Mouse (Mus musculus) ovary, adult 18-20 months (tissue): Measurements from ENCODE around the gene Zfp93.
"Not testable (repeated sequence)": the region's sequence is repeated elsewhere in the genome, so short reads cannot be mapped to it uniquely, and the experiment has no call there.

Experiments
- DNase-seq: peaks from one replicate; pipeline ENCODE4 v3.0.0; 2022; ENCODE audit warnings: low spot score, mixed read lengths

Zfp93 gene

DNA sequence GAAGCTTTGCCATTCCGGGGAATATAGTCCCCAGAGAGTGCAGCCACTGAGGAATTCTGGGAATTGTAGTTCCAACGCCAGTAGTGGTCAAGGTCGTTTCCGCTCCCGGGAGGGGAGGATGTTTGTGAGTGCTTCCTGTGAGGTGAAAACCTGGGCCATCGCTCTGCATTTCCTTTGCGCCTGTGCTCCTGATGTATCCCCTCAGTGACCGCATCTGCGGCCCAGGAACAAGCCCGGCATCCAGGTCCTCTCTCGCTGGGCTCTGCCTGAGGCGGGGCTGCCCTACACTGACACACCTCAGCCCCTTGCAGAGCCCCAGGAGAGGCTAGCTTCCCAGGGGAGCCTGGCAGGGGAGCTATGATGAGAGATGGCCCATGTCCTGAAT lies at the start of gene Zfp93:
Gene Zfp93, plus strand, starts transcription at position 133 of the 385 bp plus-strand sequence.
- DNase-seq = peak; percentile 74

DNA sequence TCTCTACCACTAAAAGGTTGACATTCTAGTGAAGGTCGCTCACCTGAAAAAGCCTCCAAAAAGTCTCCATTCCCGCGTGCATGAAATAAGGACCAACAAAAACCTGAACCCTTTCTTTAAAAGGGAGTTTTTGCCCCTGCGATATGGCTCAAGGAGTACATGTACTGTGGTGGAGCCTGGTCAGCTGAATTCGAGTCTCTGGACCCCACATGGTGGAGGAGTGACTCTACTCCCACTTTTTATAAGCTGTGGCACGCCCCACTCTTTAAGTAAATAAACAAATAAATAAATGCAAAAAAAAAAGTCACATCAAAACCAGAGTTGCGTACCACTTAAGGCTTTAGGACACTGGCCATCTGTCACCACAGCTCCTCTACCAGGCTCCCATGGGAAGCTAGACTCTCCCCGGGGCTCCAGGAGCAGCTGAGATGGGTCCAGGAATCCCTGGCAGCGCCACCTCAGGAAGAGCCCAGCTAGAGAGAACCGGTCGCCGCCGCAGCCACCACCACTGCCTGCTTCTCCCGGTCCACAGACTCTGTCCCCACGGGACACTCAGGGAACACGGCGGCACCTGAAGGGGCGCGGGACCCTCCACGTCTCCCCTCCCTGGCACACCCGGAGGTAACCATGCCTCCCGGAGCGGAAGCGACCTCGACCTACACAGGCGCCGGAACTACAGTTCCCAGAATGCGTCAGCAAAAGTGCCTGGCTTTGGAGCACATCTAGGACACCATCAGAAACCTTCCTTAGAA lies 33.0 kb upstream of the Zfp93 start, which contains the start of gene Zfp109:
Gene Zfp109, minus strand, starts transcription at position 521 of the 752 bp plus-strand sequence.
- DNase-seq = peak; percentile 28

DNA sequence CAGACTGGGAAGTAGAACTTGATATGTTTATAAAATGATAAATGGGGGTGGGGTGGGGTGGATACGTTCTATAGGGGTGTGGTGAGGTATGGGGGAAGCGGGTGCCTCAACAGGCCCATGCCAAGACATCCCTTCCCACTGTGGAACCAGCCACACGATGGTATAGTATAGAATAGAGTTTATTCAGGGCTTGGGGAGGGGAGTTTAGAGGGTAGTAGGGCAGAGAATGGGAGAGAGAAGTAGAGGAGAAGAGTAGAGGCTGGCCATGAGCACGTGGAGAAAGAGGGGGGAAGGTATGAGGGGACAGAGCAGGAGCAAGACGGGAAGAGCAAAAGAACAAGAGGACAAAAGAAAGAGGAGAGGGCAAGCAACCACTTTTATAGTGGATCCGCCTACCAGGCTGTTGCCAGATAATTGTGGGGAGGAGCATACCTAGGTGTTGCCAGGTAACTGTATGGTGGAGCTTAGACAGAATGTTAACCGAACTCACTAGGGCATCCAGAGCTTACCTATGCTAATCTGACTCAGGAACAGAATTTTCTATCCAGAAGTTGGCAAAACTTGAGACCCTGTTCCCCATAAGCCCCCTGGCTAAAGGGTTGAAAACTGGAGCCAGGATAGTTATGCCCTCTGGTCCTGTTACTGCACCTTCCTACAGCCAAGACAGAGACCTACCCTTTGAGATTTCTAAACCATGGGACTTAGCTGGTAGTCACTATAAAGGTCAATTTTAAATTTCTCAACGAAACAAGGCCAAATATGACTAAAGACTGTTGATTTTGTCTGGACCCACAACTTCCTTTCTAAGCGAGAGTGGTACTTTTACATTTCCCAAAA lies 16.2 kb upstream of the Zfp93 start:
- no peak for DNase-seq

DNA sequence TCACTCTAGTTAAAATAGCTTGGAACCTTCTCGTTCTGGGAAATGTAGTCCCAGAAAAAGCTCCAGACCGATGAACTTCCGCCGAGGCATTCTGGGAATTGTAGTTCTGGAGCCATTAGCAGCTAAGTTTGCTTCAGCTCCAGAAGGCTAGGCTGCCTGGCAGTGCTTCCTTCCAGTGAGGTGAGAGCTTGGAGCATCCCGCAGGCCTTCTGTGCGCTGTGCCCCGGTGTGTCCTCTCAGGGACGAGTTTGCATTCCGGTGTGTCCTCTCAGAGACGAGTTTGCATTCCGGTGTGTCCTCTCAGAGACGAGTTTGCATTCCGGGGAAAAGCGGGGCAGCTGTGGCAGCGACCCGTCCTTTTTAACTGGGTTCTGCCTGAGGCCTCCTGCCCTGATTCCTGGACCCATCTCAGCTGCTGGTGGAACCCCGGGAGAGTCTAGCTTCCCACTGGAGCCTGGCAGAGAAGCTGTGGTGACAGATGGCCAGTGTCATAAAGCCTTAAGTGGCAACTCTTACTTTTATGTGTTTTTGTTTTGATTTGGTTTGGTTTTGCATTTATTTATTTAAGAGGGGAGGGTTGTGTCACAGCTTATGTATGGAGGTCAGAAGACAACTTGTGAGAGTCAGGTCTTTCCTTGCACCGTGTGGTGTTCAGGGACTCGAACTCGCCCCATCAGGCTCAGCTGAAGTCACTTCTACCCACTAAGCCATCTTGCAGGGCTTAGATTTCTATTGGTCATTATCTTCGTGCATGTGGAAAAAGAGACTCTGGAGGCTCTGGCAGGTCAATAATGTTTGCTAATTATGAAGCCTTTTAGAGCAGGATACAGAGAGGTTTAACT lies 15.4 kb upstream of the Zfp93 start, which contains the start of gene Zfp108:
Gene Zfp108, plus strand, starts transcription at position 162 of the 842 bp plus-strand sequence.
- peak; percentile 74 for DNase-seq

DNA sequence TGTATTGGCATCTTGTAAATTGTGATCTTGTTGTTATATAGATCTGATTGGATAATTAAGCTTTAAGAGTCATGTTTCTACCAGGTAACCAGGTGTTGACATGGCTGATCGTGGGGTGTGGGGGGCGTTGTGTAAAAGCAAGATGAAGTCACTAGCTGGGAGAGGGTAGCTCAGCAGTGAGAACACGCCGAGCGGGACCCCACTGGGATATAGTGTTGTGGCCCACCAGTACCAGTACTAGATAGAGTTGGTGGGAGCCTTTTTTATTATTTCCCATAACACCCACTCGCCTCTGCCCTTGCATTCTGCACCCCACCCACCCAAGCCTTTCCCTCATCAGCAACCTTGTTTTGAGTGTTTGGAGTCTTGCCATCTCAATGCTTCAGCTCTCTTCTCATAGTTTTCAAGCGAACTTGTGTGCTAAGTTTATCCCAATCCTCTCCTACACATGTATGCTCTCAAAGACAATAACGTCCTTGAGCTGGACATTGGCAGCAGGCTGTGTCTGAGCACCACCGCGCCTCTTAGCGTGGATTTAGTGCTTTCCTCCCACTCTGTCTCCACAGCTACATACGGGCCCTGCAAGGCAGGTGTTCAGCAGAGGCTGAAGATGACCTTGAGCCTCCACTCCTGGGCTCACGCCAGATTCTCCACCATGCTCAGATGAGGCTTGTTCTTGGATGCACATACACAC lies 10.8 kb upstream of the Zfp93 start:
- DNase-seq = no peak

DNA sequence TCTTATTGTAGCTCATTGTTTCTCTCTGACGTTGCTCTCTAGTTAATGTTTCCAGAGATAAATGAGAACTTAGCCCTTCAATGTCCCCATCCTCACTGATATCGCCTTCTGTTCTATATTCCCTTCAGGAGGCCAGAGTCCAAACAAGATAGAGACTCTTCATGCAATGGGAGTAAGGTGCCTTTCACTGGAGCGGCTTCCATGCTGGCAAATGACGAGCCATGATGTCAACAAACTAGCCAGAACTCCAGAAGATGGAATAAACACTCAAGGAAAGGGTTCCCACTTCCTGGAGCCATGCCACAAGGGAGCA lies 10.3 kb upstream of the Zfp93 start:
- no peak for DNase-seq

DNA sequence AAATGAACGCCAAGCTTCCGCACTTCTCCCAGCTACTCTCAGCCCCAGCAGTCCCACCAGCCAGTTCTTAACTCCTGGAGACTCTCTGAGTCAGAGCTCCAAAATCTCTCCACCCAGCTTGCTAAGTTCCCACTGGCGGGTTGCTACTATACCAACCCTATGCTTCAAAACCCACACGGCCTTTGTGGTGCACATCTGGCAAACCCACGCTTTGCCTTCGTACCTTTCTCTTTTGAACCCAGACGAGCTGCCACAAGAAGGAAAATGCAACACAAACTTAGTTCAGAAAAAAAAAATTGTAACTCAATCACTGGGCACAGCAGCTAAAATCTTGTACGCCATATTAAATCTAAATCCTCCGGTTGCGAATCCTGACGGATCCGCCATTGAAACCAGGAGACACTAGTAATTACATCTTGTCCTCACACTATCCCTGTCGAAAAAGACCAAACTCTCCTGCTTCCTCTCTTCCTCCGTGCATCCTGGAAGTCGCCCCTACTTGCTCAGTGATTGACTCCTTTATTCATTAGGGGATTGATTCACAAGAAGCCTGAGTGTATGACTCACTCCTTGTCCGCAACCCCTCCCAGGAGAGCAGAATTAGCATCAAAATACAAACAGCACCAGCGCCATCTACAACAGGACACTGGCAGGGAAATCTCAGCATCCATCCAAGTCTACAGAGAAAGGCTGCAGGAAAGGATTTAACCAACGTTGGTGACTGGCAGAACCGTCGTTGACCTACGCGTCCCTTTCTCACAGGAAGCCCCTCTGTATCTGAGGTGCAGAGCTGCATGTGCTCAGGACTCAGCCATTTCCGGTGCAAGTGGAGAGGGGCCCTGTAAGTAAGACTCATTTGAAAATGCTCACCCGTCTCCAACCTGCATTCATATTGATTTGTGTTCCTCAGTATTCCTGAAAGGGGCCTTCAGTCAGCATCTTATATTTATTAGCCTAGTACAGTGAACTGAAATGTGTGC lies 1.8 kb upstream of the Zfp93 start:
- DNase-seq = no peak

DNA sequence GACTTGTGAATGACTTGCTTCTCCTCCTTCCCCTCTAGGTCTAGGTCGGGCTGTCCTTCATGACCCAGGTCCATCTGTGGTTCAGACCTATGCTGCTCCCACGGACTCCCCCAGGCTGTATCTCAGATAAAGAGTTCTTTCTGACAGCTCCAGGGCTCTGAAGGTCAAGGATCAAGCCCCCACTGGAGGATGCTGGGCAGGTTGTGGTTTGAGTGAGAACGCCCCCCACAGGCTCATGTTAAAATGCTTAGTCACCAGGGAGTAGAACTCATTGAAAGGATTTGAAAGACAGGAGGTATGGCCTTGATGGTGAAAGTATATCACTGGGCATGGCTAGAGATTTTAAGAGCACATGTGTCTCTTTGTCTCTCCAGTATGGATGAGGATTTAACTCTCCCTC lies 964 bp upstream of the Zfp93 start:
- no peak for DNase-seq

DNA sequence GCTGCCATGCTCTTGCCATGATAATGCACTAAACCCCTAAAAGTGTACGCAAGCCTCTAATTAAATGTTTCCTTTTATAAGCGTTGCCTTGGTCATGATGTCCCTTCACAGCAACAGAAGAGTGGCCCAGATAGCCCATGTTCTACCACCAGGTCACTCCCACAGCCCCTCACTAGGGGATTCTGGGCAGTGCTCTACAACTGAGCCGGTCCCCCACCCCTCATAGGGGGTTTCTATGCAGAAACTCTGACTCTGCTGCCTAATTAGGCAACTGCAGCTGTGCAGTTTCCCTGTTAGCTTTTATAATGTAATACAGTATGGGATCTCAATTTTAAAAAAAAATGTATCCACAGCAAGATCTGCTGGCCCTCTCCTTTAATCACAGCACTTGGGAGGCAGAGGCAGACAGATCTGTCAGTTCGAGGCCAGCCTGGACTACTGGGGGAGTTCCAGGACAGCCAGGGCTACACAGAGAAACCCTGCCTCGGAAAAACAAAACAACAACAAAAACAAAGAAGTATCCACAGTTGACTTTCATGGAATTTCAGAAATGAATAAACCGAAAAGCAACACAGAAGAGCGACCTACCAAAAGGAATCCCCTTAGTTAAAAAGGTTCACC lies 443 bp upstream of the Zfp93 start:
- no peak for DNase-seq

DNA sequence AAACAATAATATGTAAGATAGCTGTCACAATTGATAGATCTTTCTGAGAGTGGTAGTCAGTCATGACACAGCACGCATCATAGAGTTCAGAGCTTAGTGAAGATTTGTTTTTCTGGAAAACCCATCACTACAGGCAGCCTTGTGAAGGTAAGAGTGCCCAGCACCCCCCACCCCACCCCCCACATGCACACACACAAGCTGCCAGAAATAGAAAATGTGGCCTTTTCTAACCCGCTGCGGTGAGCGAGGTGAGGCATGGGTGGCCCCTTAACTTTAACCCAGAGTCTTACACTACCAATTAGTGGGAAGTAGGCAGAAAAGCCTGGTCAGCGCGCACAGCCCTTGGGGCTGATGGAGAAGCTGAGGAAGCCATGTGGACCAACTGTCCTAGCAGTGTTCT lies 971 bp downstream of the Zfp93 start:
- no peak for DNase-seq

DNA sequence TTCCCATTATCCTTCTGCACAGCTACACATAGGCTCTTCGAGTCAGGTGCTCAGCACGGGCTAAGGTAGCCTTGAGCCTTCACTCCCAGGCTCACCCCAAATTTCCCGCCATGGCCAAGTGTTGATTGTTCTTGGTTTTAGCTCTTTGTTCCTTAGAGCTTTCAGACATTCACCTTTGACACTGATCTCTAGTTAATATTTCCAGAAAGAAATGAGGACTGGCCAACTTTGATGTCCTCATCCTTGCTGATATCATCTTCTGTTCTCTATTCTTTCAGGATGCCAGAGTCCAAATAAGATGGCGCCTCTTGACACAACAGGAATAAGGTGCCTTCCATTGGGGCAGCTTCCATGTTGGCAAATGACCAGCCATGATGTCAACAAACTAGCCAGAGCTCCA lies 4.2 kb downstream of the Zfp93 start:
- DNase-seq = no peak

DNA sequence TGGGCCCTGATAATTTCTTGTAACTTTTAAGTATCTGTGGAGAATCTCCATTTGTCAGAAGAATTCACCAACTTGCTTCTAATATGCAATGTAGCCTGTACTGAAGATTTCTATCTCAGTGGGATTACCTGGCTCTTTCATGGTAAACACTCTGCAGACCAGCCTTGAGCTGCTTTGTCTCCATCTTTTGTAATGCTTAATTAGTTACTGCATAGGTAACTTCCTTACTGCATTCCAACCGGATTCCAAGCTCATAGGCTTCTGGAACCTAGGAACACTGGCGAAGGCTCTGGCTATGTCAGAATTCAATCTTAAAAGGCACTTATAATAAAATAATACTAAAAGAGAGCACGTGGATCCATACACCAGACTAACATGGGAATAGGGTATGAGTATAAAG lies 8.6 kb downstream of the Zfp93 start:
- not testable (repeated sequence) for DNase-seq

DNA sequence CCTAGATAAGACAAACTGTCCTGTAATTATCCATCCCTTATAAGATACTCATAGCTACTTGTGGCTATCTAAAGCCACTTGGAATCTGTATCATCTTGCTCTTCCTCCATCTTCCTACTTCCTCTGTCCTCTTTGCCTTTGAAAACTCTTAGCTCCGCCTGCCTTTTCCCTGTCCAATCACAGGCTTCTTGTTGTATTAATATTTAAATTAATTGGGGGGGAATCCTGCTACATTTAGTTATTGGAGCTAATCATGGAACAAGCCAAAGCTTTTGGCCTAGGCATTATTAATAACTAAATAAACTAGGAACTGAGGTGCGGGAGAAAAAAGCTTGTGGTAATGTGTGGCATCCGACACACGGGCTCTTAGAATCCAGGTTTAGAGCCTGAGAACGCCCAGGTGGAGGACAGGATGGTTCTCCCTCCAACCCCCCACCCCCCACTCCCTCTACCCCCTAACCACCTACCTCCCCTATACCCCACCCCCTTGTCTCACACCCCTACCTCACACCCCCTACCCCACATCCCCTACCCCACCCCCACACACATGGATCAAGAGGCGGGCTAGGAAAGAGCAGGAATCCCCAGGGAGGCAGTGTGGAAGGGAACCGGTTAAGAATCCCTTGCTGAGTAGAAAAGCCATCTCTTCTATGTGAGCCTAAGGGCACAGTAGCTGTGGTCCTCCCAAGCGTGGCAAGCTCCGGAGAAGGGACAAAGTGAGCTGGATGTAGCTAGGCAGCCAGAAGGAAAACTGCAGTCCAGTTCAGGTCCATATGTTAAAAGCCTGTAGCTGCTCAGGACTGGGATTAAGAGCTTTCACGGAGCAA lies 10.0 kb downstream of the Zfp93 start:
- no peak for DNase-seq

DNA sequence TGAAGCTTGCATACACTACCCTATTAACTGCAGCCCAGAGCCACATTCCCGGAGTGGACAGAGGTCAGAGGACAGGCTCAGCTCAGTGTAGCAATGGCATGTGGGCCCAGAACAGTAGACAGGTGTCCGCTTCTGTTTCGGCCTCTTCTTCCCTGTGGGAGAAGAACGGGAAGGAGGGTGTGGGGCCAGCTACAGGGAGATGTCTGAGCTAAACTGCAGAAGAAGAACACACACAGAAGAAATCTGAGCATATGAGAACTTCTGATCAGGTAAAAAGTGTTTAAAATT lies 10.6 kb downstream of the Zfp93 start:
- DNase-seq = no peak

DNA sequence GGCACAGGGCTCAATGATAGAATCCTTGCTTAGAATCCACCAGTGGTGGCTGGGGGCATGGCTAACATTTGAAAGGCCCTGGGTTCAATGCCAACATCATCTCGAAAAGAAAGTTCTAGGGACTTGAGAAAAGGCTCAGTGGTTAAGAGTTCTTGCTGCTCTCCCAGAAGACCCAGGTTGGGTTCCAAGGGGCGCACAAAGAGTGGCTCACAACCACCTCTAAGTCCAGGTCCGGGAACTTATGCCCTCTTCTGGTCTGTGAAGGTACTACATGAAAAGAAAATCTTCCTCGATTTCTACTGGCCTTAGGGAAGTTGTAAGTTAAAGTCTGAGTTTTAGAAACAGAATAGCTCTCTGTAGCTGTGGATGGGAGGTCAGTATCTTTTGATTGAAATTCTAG lies 15.9 kb downstream of the Zfp93 start:
- no peak for DNase-seq

DNA sequence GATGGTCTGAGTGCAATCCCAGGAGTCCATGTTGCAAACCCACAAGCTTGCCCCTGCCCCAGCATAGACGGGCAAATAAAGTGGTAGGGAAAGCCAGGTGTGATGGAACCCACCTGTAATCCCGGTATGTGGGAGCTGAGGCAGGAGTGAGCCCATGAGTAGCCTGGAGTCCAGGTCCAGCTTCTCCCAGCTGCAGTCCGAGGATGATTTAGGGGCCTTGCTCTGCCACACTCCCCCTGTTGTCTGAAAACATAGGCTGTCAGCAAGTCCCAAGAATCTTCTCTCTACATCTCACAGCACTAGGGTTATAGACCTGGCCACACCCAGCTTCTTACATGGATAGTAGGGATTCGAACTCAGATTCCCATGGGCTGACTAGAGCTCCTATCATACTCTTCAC lies 16.7 kb downstream of the Zfp93 start:
- no peak for DNase-seq

DNA sequence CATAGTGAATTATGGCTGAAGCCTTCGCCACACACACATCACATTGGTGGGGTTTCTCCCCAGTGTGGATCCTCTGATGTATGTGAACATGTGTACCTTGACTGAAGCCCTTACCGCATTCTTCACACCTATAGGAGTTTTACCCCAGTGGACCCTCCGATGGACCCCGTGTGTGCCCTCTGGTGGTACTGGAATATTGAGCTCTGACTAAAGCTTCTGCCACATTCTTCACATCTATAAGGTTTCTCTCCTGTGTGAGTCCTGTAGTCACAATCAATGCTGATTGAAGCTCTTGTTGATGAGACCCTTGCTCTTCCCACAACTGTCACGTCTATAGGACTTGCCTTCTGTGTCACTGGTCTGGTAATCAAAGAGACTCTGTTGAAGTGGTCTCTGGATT lies 17.4 kb downstream of the Zfp93 start:
- no peak for DNase-seq

DNA sequence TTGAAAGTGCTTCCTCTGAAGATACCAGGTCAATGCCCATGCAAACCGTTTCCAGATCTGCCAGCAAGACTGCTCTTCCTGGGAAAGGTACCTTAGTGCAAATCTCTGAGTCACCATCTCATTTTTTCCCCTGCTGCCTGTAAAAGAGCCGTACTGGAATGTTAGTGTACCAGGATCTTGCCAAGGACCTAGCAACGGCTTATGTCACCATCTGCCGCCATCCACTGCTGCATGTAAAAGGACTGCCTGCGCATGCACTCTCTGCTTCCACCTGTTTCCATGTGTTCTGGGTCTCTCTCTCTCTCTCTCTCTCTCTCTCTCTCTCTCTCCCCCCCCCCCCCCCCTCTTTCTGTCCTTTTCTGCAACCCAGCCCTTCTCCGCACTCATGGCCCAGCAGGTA lies 18.3 kb downstream of the Zfp93 start:
- no peak for DNase-seq

DNA sequence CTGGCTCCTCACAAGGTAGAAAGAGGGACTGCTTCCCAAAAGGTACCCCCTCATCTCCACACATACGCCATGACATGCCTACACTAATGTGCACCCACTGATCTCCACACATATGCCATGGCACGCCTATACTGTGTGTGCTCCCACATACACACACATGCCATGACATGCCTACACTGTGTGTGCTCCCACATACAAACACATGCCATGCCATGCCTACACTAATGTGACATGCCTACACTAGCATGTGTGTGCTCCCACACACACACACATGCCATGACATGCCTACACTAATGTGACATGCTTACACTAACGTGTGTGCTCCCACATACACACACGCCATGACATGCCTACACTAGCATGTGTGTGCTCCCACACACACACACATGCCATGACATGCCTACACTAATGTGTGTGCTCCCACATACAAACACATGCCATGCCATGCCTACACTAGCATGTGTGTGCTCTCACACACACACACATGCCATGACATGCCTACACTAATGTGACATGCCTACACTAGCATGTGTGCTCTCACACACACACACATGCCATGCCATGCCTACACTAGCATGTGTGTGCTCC lies 20.0 kb downstream of the Zfp93 start:
- DNase-seq = no peak
